In genomic region chr7:141934951-141935350, GRCm38 (mm10) we compare ENCODE assay signal across 20 mouse cellular contexts. TPM values are rescaled to one million over a fixed set of nuclear protein-coding genes. Genes with fewer than 3 reads are reported as not detected.
DNase-seq lines count a peak whose midpoint lies in the region; ATAC-seq and TF ChIP-seq lines count a peak whose summit lies in the region.
"Had no signal": no experiment of that assay in that cellular context is flagged by ENCODE, and none has a peak within 500 bp of the region (broad histone marks: within the 10 kb centered on the region; RNA-seq: fewer than 3 reads in every experiment).

No protein-coding gene starts in this region.

- H3K9ac ChIP-seq in midbrain, postnatal 0 days (replicated peaks; ENCODE audit: low read length, poor library complexity, severe bottlenecking) = no peak overlapping the region
- H3K9ac ChIP-seq in forebrain, embryonic 13.5 days = no peak overlapping the region
- no peak overlapping the region for H3K9ac ChIP-seq in hindbrain, embryonic 13.5 days
- no peak overlapping the region for H3K9ac ChIP-seq in midbrain, embryonic 15.5 days
- no peak overlapping the region for H3K9ac ChIP-seq in lung, postnatal 0 days (replicated peaks; ENCODE audit: low read depth)
- H3K9ac ChIP-seq: embryonic facial prominence, embryonic 15.5 days; limb, embryonic 12.5 days; liver, embryonic 13.5 days; lung, embryonic 15.5 days had no signal

- peaks cover 12% of the 10 kb centered on the region for H3K4me1 ChIP-seq in midbrain, embryonic 10.5 days
- no peaks in the 10 kb centered on the region for H3K4me1 ChIP-seq in midbrain, postnatal 0 days (ENCODE audit: insufficient read depth, low read length)
- H3K4me1 ChIP-seq in forebrain, embryonic 13.5 days = peaks cover 8% of the 10 kb centered on the region
- H3K4me1 ChIP-seq in hindbrain, embryonic 13.5 days (replicated peaks) = peaks cover 12% of the 10 kb centered on the region
- peaks cover 8% of the 10 kb centered on the region for H3K4me1 ChIP-seq in midbrain, embryonic 15.5 days
- H3K4me1 ChIP-seq in lung, postnatal 0 days (ENCODE audit: insufficient read depth, low read depth, low read length) = no peaks in the 10 kb centered on the region
- H3K4me1 ChIP-seq: embryonic facial prominence, embryonic 15.5 days; limb, embryonic 12.5 days; liver, embryonic 13.5 days; lung, embryonic 15.5 days had no signal

- 95% methylated on average over 6 of the region's 6 CpGs for WGBS in midbrain, embryonic 10.5 days
- WGBS in midbrain, postnatal 0 days = 85% methylated on average over 6 of the region's 6 CpGs
- WGBS in forebrain, embryonic 13.5 days = 85% methylated on average over 6 of the region's 6 CpGs
- WGBS in hindbrain, embryonic 13.5 days = 62% methylated on average over 6 of the region's 6 CpGs
- WGBS in midbrain, embryonic 15.5 days = 76% methylated on average over 6 of the region's 6 CpGs
- 87% methylated on average over 6 of the region's 6 CpGs for WGBS in lung, postnatal 0 days

- H3K9me3 ChIP-seq in midbrain, embryonic 10.5 days (replicated peaks) = no peaks in the 10 kb centered on the region
- no peaks in the 10 kb centered on the region for H3K9me3 ChIP-seq in midbrain, postnatal 0 days (ENCODE audit: low read length)
- no peaks in the 10 kb centered on the region for H3K9me3 ChIP-seq in forebrain, embryonic 13.5 days (replicated peaks)
- H3K9me3 ChIP-seq in hindbrain, embryonic 13.5 days = no peaks in the 10 kb centered on the region
- no peaks in the 10 kb centered on the region for H3K9me3 ChIP-seq in midbrain, embryonic 15.5 days
- no peaks in the 10 kb centered on the region for H3K9me3 ChIP-seq in lung, postnatal 0 days (ENCODE audit: low read length)
- H3K9me3 ChIP-seq: embryonic facial prominence, embryonic 15.5 days; limb, embryonic 12.5 days; liver, embryonic 13.5 days; lung, embryonic 15.5 days had no signal

- DNase-seq in midbrain, embryonic 10.5 days (ENCODE audit: low spot score) = no peak
- DNase-seq in midbrain, postnatal 0 days (ENCODE audit: low spot score) = no peak
- no peak for DNase-seq in layer of hippocampus, postnatal 25 days (ENCODE audit: extremely low spot score in 1 of 2, low spot score in 1 of 2)
- DNase-seq in lung, postnatal 0 days (ENCODE audit: low spot score) = no peak
- DNase-seq: gastrocnemius, postnatal 10 days; heart, adult 18-20 months; kidney, adult 2 months; kidney, postnatal 14 days; liver, embryonic 13.5 days; right cerebral cortex, postnatal 14 days; thymus, postnatal 25 days had no signal

- no peak for TF ChIP-seq EP300 in lung, postnatal 0 days (IDR thresholded peaks at IDR 0.05)

- peak overlapping the region; percentile 78 for H3K27ac ChIP-seq in midbrain, embryonic 10.5 days (replicated peaks)
- no peak overlapping the region for H3K27ac ChIP-seq in midbrain, postnatal 0 days (ENCODE audit: low read depth, low read length)
- peak overlapping the region; percentile 68 for H3K27ac ChIP-seq in forebrain, embryonic 13.5 days
- H3K27ac ChIP-seq in hindbrain, embryonic 13.5 days = peak overlapping the region; percentile 74
- H3K27ac ChIP-seq in midbrain, embryonic 15.5 days = peak overlapping the region; percentile 39; the same call in 1 of the 2 replicates
- H3K27ac ChIP-seq in lung, postnatal 0 days (ENCODE audit: low read length) = no peak overlapping the region
- H3K27ac ChIP-seq: embryonic facial prominence, embryonic 15.5 days; limb, embryonic 12.5 days; liver, embryonic 13.5 days; lung, embryonic 15.5 days had no signal

- no peak for ATAC-seq in midbrain, postnatal 0 days (ENCODE audit: low FRiP score)
- no peak for ATAC-seq in forebrain, embryonic 13.5 days
- ATAC-seq in hindbrain, embryonic 13.5 days (ENCODE audit: low FRiP score) = peak; percentile 25
- no peak for ATAC-seq in midbrain, embryonic 15.5 days (replicated peaks)
- ATAC-seq in lung, postnatal 0 days = no peak
- ATAC-seq: Patski had no signal

- H3K36me3 ChIP-seq in midbrain, embryonic 10.5 days = no peaks in the 10 kb centered on the region
- H3K36me3 ChIP-seq in midbrain, postnatal 0 days (ENCODE audit: insufficient read depth, low read length) = no peaks in the 10 kb centered on the region
- no peaks in the 10 kb centered on the region for H3K36me3 ChIP-seq in forebrain, embryonic 13.5 days (ENCODE audit: poor library complexity, severe bottlenecking)
- no peaks in the 10 kb centered on the region for H3K36me3 ChIP-seq in hindbrain, embryonic 13.5 days
- H3K36me3 ChIP-seq in midbrain, embryonic 15.5 days (replicated peaks) = no peaks in the 10 kb centered on the region
- H3K36me3 ChIP-seq in lung, postnatal 0 days (ENCODE audit: insufficient read depth, low read length) = no peaks in the 10 kb centered on the region
- H3K36me3 ChIP-seq: embryonic facial prominence, embryonic 15.5 days; limb, embryonic 12.5 days; liver, embryonic 13.5 days; lung, embryonic 15.5 days had no signal

- no peak for TF ChIP-seq CTCF in midbrain, postnatal 0 days (IDR thresholded peaks at IDR 0.05)
- no peak for TF ChIP-seq CTCF in lung, postnatal 0 days (IDR thresholded peaks at IDR 0.05)

- H3K4me3 ChIP-seq in midbrain, embryonic 10.5 days = no peak overlapping the region
- no peak overlapping the region for H3K4me3 ChIP-seq in midbrain, postnatal 0 days (ENCODE audit: low read depth, low read length)
- no peak overlapping the region for H3K4me3 ChIP-seq in forebrain, embryonic 13.5 days
- no peak overlapping the region for H3K4me3 ChIP-seq in hindbrain, embryonic 13.5 days
- no peak overlapping the region for H3K4me3 ChIP-seq in midbrain, embryonic 15.5 days
- H3K4me3 ChIP-seq in lung, postnatal 0 days (ENCODE audit: low read depth, low read length) = no peak overlapping the region
- H3K4me3 ChIP-seq: embryonic facial prominence, embryonic 15.5 days; limb, embryonic 12.5 days; liver, embryonic 13.5 days; lung, embryonic 15.5 days; myocyte had no signal

- no peaks in the 10 kb centered on the region for H3K27me3 ChIP-seq in midbrain, embryonic 10.5 days (ENCODE audit: low read depth, poor library complexity, severe bottlenecking)
- peaks cover 4% of the 10 kb centered on the region; the same call in 1 of the 2 replicates for H3K27me3 ChIP-seq in midbrain, postnatal 0 days (ENCODE audit: insufficient read depth, low read length)
- no peaks in the 10 kb centered on the region for H3K27me3 ChIP-seq in forebrain, embryonic 13.5 days
- no peaks in the 10 kb centered on the region for H3K27me3 ChIP-seq in hindbrain, embryonic 13.5 days
- no peaks in the 10 kb centered on the region for H3K27me3 ChIP-seq in midbrain, embryonic 15.5 days (replicated peaks)
- H3K27me3 ChIP-seq in lung, postnatal 0 days (replicated peaks; ENCODE audit: insufficient read depth, low read length) = no peaks in the 10 kb centered on the region
- H3K27me3 ChIP-seq: lung, embryonic 15.5 days had no signal

- no peak overlapping the region for H3K4me2 ChIP-seq in midbrain, postnatal 0 days (ENCODE audit: low read depth, low read length, poor library complexity, severe bottlenecking)
- no peak overlapping the region for H3K4me2 ChIP-seq in forebrain, embryonic 13.5 days
- no peak overlapping the region for H3K4me2 ChIP-seq in hindbrain, embryonic 13.5 days
- no peak overlapping the region for H3K4me2 ChIP-seq in midbrain, embryonic 15.5 days
- H3K4me2 ChIP-seq in lung, postnatal 0 days (replicated peaks; ENCODE audit: low read depth, low read length) = no peak overlapping the region
- H3K4me2 ChIP-seq: embryonic facial prominence, embryonic 15.5 days; limb, embryonic 12.5 days; liver, embryonic 13.5 days; lung, embryonic 15.5 days had no signal

RNA-seq across cellular contexts. Expression of gene Brsk2, which starts 14.6 kb away (rescaled TPM):
- 7.8 and 11.4 TPM in 2 replicates for polyA plus RNA-seq in midbrain, embryonic 10.5 days (2016; fragmentation: Nextera tagmentation; extraction: Ambion mirVana)
- total RNA-seq in midbrain, postnatal 0 days (2014; rRNA removed) = 137 and 159 TPM in 2 replicates
- polyA plus RNA-seq in midbrain, postnatal 0 days (2015; fragmentation: Nextera tagmentation; extraction: Ambion mirVana) = 18.9 and 20.1 TPM in 2 replicates
- polyA plus RNA-seq in forebrain, embryonic 13.5 days (2015; fragmentation: Nextera tagmentation; extraction: Ambion mirVana) = 20.4 and 22.7 TPM in 2 replicates
- polyA plus RNA-seq in hindbrain, embryonic 13.5 days (2015; fragmentation: Nextera tagmentation; extraction: Ambion mirVana) = 22.5 and 24.5 TPM in 2 replicates
- 24.7 and 25.9 TPM in 2 replicates for polyA plus RNA-seq in midbrain, embryonic 15.5 days (2015; fragmentation: Nextera tagmentation; extraction: Ambion mirVana)
- 100 to 1,000 TPM; 170 to 190 TPM for total RNA-seq in layer of hippocampus, postnatal 25 days (2021)
- 0.39 and 0.88 TPM in 2 replicates for polyA plus RNA-seq in lung, postnatal 0 days (2015; fragmentation: Nextera tagmentation; extraction: Ambion mirVana)
- total RNA-seq: megakaryocyte, adult 5-6 weeks had no signal

RNA-seq across cellular contexts. Expression of gene Tollip, which starts 16.6 kb away (rescaled TPM):
- 52.9 and 66.6 TPM in 2 replicates for polyA plus RNA-seq in midbrain, embryonic 10.5 days (2016; fragmentation: Nextera tagmentation; extraction: Ambion mirVana)
- 99.4 and 110 TPM in 2 replicates for total RNA-seq in midbrain, postnatal 0 days (2014; rRNA removed)
- polyA plus RNA-seq in midbrain, postnatal 0 days (2015; fragmentation: Nextera tagmentation; extraction: Ambion mirVana) = 78.0 and 81.3 TPM in 2 replicates
- 66.4 and 75.2 TPM in 2 replicates for polyA plus RNA-seq in forebrain, embryonic 13.5 days (2015; fragmentation: Nextera tagmentation; extraction: Ambion mirVana)
- 70.1 and 72.9 TPM in 2 replicates for polyA plus RNA-seq in hindbrain, embryonic 13.5 days (2015; fragmentation: Nextera tagmentation; extraction: Ambion mirVana)
- 82.6 TPM in 2 replicates for polyA plus RNA-seq in midbrain, embryonic 15.5 days (2015; fragmentation: Nextera tagmentation; extraction: Ambion mirVana)
- 100 to 1,000 TPM; 126 to 131 TPM for total RNA-seq in layer of hippocampus, postnatal 25 days (2021)
- polyA plus RNA-seq in lung, postnatal 0 days (2015; fragmentation: Nextera tagmentation; extraction: Ambion mirVana) = 44.6 and 46.4 TPM in 2 replicates

Comparison
In these comparisons a context has a peak if more than half of its experiments do, and no peak if none do; other contexts are left out.
1. H3K27ac ChIP-seq: peak in midbrain, embryonic 10.5 days (single experiment), forebrain, embryonic 13.5 days (single experiment), hindbrain, embryonic 13.5 days (single experiment) and midbrain, embryonic 15.5 days (single experiment); none in midbrain, postnatal 0 days (single experiment) and lung, postnatal 0 days (single experiment).